Mouse (Mus musculus): ENCODE results near the gene Mrm1. TPM values are rescaled to one million over a fixed set of nuclear protein-coding genes. Genes with fewer than 3 reads are reported as not detected.

Mrm1 gene
- polyA plus RNA-seq, 1 experiment from 2014 or later = 10.5 TPM

- Histone ChIP-seq H3K9ac (0 out of 2 replicates have a peak overlapping the region, but pooled peaks have one; percentile 12), H3K4me1 (peaks cover 15% of the 10 kb centered on the region), H3K27me3 (peaks cover 59% of the 10 kb centered on the region), H3K9me3 (no peaks in the 10 kb centered on the region), H3K4me2 (no peak overlapping the region), H3K27ac (no peak overlapping the region; the same call in 1 of the 2 replicates), H3K36me3 (replicated peaks) (no peaks in the 10 kb centered on the region), H3K4me3 (replicated peaks) (no peak overlapping the region)
- ATAC-seq (ENCODE audit: low FRiP score) = 0 out of 2 replicates have a peak, but pooled peaks have one; percentile 21
- 32% methylated on average over 10 of the region's 10 CpGs for WGBS
These were observed 22.3 kb downstream of the Mrm1 start for GRCm38 (mm10) chr11:84797026-84797425.

- ATAC-seq (ENCODE audit: low FRiP score) = peak; percentile 87
- no peak overlapping the region for H3K4me3 ChIP-seq (replicated peaks)
- H3K27me3 ChIP-seq = peaks cover 71% of the 10 kb centered on the region
- no peaks in the 10 kb centered on the region for H3K9me3 ChIP-seq
- 11% methylated on average over 17 of the region's 17 CpGs for WGBS
- no peaks in the 10 kb centered on the region for H3K36me3 ChIP-seq (replicated peaks)
- H3K27ac ChIP-seq = no peak overlapping the region
- H3K4me2 ChIP-seq = peak overlapping the region; percentile 37
- H3K9ac ChIP-seq = 0 out of 2 replicates have a peak overlapping the region, but pooled peaks have one; percentile 1
- H3K4me1 ChIP-seq = peaks cover 15% of the 10 kb centered on the region
These were observed 24.7 kb downstream of the Mrm1 start for GRCm38 (mm10) chr11:84794496-84795113.

- Histone ChIP-seq H3K4me3 (replicated peaks) (no peak overlapping the region), H3K4me1 (peaks cover 18% of the 10 kb centered on the region), H3K9ac (no peak overlapping the region), H3K4me2 (no peak overlapping the region), H3K27ac (no peak overlapping the region), H3K27me3 (peaks cover 76% of the 10 kb centered on the region), H3K9me3 (no peaks in the 10 kb centered on the region), H3K36me3 (replicated peaks) (no peaks in the 10 kb centered on the region)
- ATAC-seq (ENCODE audit: low FRiP score) = no peak
These were observed 25.8 kb downstream of the Mrm1 start for GRCm38 (mm10) chr11:84793545-84793944.

- ATAC-seq (ENCODE audit: low FRiP score) = no peak
- Histone ChIP-seq H3K27me3 (peaks cover 59% of the 10 kb centered on the region), H3K4me3 (replicated peaks) (no peak overlapping the region), H3K27ac (no peak overlapping the region), H3K9ac (no peak overlapping the region), H3K9me3 (no peaks in the 10 kb centered on the region), H3K4me1 (peaks cover 8% of the 10 kb centered on the region), H3K36me3 (replicated peaks) (no peaks in the 10 kb centered on the region), H3K4me2 (no peak overlapping the region)
- WGBS = 67% methylated on average over 6 of the region's 6 CpGs
These were observed 28.9 kb downstream of the Mrm1 start for GRCm38 (mm10) chr11:84790383-84790782.

GRCm38 (mm10) chr11:84780143-84780870 lies 39.0 kb downstream of the Mrm1 start:
- no peak overlapping the region for H3K4me3 ChIP-seq (replicated peaks)

GRCm38 (mm10) chr11:84775560-84775959 lies 43.8 kb downstream of the Mrm1 start:
- ATAC-seq (ENCODE audit: low FRiP score) = peak; percentile 35; the same call in 1 of the 2 replicates
- Histone ChIP-seq H3K4me3 (replicated peaks) (no peak overlapping the region), H3K27me3 (peaks cover 85% of the 10 kb centered on the region), H3K36me3 (replicated peaks) (no peaks in the 10 kb centered on the region), H3K4me1 (peaks cover 62% of the 10 kb centered on the region), H3K27ac (peak overlapping the region; percentile 63), H3K9ac (no peak overlapping the region), H3K4me2 (peak overlapping the region; percentile 17; the same call in 1 of the 2 replicates), H3K9me3 (no peaks in the 10 kb centered on the region)
- WGBS = 2% methylated on average over 4 of the region's 4 CpGs

More at GRCm38 (mm10) chr11:84780143-84780870, 39.0 kb downstream of the Mrm1 start:
- Histone ChIP-seq H3K36me3 (replicated peaks) (no peaks in the 10 kb centered on the region), H3K4me2 (peak overlapping the region; percentile 45), H3K27ac (no peak overlapping the region), H3K4me1 (peaks cover 32% of the 10 kb centered on the region), H3K27me3 (peaks cover 77% of the 10 kb centered on the region), H3K9ac (no peak overlapping the region), H3K9me3 (no peaks in the 10 kb centered on the region)
- peak; percentile 79 for ATAC-seq (ENCODE audit: low FRiP score)
- 1% methylated on average over 19 of the region's 19 CpGs for WGBS

- Histone ChIP-seq H3K27me3 (peaks cover 91% of the 10 kb centered on the region), H3K9ac (no peak overlapping the region), H3K4me2 (0 out of 2 replicates have a peak overlapping the region, but pooled peaks have one; percentile 6), H3K27ac (peak overlapping the region; percentile 63), H3K9me3 (no peaks in the 10 kb centered on the region), H3K4me3 (replicated peaks) (no peak overlapping the region), H3K36me3 (replicated peaks) (no peaks in the 10 kb centered on the region), H3K4me1 (peaks cover 58% of the 10 kb centered on the region)
- WGBS = 38% methylated on average over 13 of the region's 13 CpGs
- ATAC-seq (ENCODE audit: low FRiP score) = no peak
These were observed 44.3 kb downstream of the Mrm1 start for GRCm38 (mm10) chr11:84774870-84775514.

GRCm38 (mm10) chr11:84767898-84768297 lies 51.4 kb downstream of the Mrm1 start:
- peaks cover 88% of the 10 kb centered on the region for H3K27me3 ChIP-seq

GRCm38 (mm10) chr11:84765125-84765524 lies 54.2 kb downstream of the Mrm1 start:
- Histone ChIP-seq H3K4me3 (replicated peaks) (no peak overlapping the region), H3K27ac (no peak overlapping the region), H3K9me3 (no peaks in the 10 kb centered on the region), H3K4me2 (no peak overlapping the region), H3K9ac (no peak overlapping the region), H3K27me3 (peaks cover 76% of the 10 kb centered on the region), H3K4me1 (peaks cover 49% of the 10 kb centered on the region), H3K36me3 (replicated peaks) (no peaks in the 10 kb centered on the region)
- ATAC-seq (ENCODE audit: low FRiP score) = no peak
- 22% methylated on average over 5 of the region's 5 CpGs for WGBS

More at GRCm38 (mm10) chr11:84767898-84768297, 51.4 kb downstream of the Mrm1 start:
- H3K9me3 ChIP-seq = no peaks in the 10 kb centered on the region
- WGBS = 77% methylated on average over 6 of the region's 6 CpGs
- H3K4me3 ChIP-seq (replicated peaks) = no peak overlapping the region
- H3K36me3 ChIP-seq (replicated peaks) = no peaks in the 10 kb centered on the region
- no peak overlapping the region for H3K27ac ChIP-seq
- peaks cover 57% of the 10 kb centered on the region for H3K4me1 ChIP-seq
- H3K9ac ChIP-seq = peak overlapping the region; percentile 12; the same call in 1 of the 2 replicates
- no peak for ATAC-seq (ENCODE audit: low FRiP score)
- H3K4me2 ChIP-seq = no peak overlapping the region

- Histone ChIP-seq H3K4me3 (replicated peaks) (no peak overlapping the region), H3K9me3 (no peaks in the 10 kb centered on the region), H3K27me3 (peaks cover 70% of the 10 kb centered on the region), H3K4me2 (peak overlapping the region; percentile 41), H3K36me3 (replicated peaks) (no peaks in the 10 kb centered on the region), H3K27ac (no peak overlapping the region), H3K4me1 (peaks cover 55% of the 10 kb centered on the region), H3K9ac (no peak overlapping the region)
- ATAC-seq (ENCODE audit: low FRiP score) = no peak
- 2% methylated on average over 21 of the region's 21 CpGs for WGBS
These were observed 54.8 kb downstream of the Mrm1 start for GRCm38 (mm10) chr11:84764527-84764961.

- no peaks in the 10 kb centered on the region for H3K36me3 ChIP-seq (replicated peaks)
- H3K4me1 ChIP-seq = peaks cover 56% of the 10 kb centered on the region
- no peaks in the 10 kb centered on the region for H3K9me3 ChIP-seq
- no peak for ATAC-seq (ENCODE audit: low FRiP score)
- H3K27me3 ChIP-seq = peaks cover 65% of the 10 kb centered on the region
- H3K4me3 ChIP-seq (replicated peaks) = no peak overlapping the region
- no peak overlapping the region for H3K27ac ChIP-seq
- H3K9ac ChIP-seq = no peak overlapping the region
- peak overlapping the region; percentile 41 for H3K4me2 ChIP-seq
- 22% methylated on average over 7 of the region's 8 CpGs for WGBS
These were observed 55.2 kb downstream of the Mrm1 start for GRCm38 (mm10) chr11:84764116-84764515.
